Mouse (Mus musculus): ENCODE measurements around the gene Hpn.

Gene Hpn

DNA sequence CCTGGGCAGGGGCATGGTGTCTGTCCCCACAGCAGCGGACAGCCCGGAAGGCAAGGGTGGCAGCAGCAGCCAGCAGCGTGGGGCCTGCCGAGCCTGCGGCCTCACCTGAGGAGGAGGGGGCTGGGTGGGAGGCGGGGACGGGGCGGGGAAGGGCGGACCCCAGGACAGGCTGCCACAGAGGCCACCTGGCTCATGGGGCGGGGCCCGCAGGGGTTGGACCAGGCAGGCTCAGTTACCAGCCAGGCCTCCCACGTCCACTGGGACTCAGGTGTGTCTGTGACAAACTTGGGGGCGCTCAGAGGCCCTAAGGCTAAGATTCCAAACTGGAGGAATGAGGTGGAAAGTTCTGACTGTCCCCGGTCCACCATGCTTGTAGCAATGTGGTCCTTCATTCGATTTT lies at the start of gene Hpn:
Hpn (minus strand) TSS at position 109 of the 400 bp plus-strand sequence.
- Histone ChIP-seq H3K4me1 (replicated peaks; ENCODE audit: low read depth, low read length) (peaks cover 52% of the 10 kb centered on the region), H3K27me3 (ENCODE audit: insufficient read depth, low read length) (peaks cover 9% of the 10 kb centered on the region), H3K4me3 (replicated peaks; ENCODE audit: low read length) (peak within 1 kb of the TSS; percentile 79), H3K36me3 (ENCODE audit: insufficient read depth, low read length) (no peaks in the 10 kb centered on the region), H3K9me3 (ENCODE audit: low read length) (no peaks in the 10 kb centered on the region)
- no peak for TF ChIP-seq CTCF (conservative IDR thresholded peaks at IDR 0.05; ENCODE audit: low read length)
- no peak for TF ChIP-seq POU5F1 (IDR thresholded peaks at IDR 0.05; ENCODE audit: borderline replicate concordance, low read length)
- no peak for TF ChIP-seq NANOG (IDR thresholded peaks at IDR 0.05; ENCODE audit: borderline replicate concordance, low read length)

DNA sequence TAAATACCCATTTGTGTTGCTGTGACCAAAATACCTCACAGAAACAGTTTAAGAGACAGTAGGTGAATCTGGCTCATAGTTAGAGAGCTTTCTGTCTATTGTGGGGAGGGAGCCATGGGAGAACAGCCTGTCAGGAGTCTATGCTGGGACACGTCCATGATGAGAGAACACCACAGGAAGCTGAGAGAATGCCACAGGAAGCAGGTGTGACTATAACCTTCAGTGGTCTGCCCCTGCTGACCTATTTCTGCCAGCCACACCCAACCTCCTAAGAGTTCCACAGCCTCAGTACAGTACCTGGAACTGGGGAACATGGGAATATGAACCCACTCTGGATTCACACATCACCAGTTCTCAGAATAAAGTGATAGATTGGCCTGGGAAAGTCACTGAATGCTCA lies 49.7 kb upstream of the Hpn start:
- no peaks in the 10 kb centered on the region for H3K9me3 ChIP-seq (ENCODE audit: low read length)
- TF ChIP-seq CTCF (conservative IDR thresholded peaks at IDR 0.05; ENCODE audit: low read length) (no peak), NANOG (IDR thresholded peaks at IDR 0.05; ENCODE audit: borderline replicate concordance, low read length) (no peak), POU5F1 (IDR thresholded peaks at IDR 0.05; ENCODE audit: borderline replicate concordance, low read length) (no peak)

DNA sequence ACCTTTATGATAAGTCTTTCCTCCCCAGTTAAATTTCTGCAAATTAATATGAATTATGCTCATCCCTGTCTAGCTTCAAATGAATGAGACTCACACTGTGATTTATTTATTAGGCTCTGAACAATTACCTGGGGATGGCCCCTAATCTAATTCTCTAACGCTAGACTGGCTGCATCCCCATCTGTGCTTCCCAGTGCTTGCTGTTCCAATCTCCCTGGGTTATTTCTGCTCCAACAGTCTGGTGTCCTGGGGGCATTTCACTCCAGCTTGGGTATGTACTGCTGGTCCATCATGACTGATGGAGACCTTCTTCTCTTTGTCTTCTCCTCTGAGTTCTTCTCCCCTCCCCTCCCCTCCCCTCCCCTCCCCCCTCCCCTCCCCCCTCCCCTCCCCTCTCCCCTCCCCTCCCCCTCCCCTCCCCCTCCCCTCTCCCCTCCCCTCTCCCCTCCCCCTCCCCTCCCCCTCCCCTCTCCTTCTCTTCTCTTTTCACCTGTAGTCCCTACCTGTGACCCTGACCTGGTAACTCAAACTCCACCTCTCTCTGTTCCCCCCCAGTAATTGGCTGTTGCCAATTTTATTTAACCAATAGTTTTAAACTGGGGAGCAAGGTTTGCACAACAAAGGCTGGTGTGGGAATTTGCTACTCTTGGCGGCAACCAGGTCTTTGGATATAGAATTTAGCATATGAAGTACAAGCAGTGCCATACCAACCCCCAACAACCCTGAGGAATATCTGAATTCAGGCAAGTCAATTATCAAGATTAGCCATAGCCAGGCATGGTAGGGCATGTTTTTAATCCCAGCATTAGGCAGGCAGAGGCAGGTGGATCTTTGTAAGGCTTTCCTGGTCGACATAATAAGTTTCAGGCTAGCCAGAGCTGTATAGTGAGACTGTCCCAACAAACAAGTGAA lies 48.8 kb upstream of the Hpn start:
- Histone ChIP-seq H3K9me3 (ENCODE audit: low read length) (no peaks in the 10 kb centered on the region), H3K27me3 (ENCODE audit: insufficient read depth, low read length) (no peaks in the 10 kb centered on the region), H3K36me3 (ENCODE audit: insufficient read depth, low read length) (no peaks in the 10 kb centered on the region), H3K4me3 (replicated peaks; ENCODE audit: low read length) (no peak overlapping the region), H3K4me1 (replicated peaks; ENCODE audit: low read depth, low read length) (peaks cover 51% of the 10 kb centered on the region)
- TF ChIP-seq CTCF (conservative IDR thresholded peaks at IDR 0.05; ENCODE audit: low read length) = no peak
- no peak for TF ChIP-seq NANOG (IDR thresholded peaks at IDR 0.05; ENCODE audit: borderline replicate concordance, low read length)
- no peak for TF ChIP-seq POU5F1 (IDR thresholded peaks at IDR 0.05; ENCODE audit: borderline replicate concordance, low read length)

More for the DNA sequence above, 49.7 kb upstream of the Hpn start:
- Histone ChIP-seq H3K4me1 (replicated peaks; ENCODE audit: low read depth, low read length) (peaks cover 52% of the 10 kb centered on the region), H3K36me3 (ENCODE audit: insufficient read depth, low read length) (no peaks in the 10 kb centered on the region), H3K27me3 (ENCODE audit: insufficient read depth, low read length) (no peaks in the 10 kb centered on the region), H3K4me3 (replicated peaks; ENCODE audit: low read length) (no peak overlapping the region)

DNA sequence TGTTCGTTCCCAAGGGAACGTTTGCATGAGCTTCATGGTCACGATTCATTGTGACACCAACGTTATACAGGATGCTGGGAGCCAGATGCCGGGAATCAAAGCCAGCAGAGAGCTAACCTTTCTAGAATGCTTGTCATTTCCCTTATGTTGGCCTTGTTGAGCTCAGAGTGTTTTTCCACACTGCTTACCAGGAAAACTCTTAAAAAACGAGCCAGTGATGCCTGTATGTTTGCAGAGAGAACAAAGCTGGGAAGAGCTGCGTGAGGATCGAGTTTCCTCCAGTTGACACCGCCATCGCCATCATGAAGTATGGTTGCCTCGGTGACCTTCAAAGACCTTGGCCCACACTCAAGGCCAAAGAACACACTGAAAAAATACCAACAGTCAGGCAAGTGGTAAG lies 47.2 kb upstream of the Hpn start:
- no peaks in the 10 kb centered on the region for H3K27me3 ChIP-seq (ENCODE audit: insufficient read depth, low read length)
- no peak overlapping the region for H3K4me3 ChIP-seq (replicated peaks; ENCODE audit: low read length)
- peaks cover 42% of the 10 kb centered on the region for H3K4me1 ChIP-seq (replicated peaks; ENCODE audit: low read depth, low read length)
- H3K9me3 ChIP-seq (ENCODE audit: low read length) = no peaks in the 10 kb centered on the region
- TF ChIP-seq POU5F1 (IDR thresholded peaks at IDR 0.05; ENCODE audit: borderline replicate concordance, low read length) (no peak), NANOG (IDR thresholded peaks at IDR 0.05; ENCODE audit: borderline replicate concordance, low read length) (no peak), CTCF (conservative IDR thresholded peaks at IDR 0.05; ENCODE audit: low read length) (no peak)
- no peaks in the 10 kb centered on the region for H3K36me3 ChIP-seq (ENCODE audit: insufficient read depth, low read length)

DNA sequence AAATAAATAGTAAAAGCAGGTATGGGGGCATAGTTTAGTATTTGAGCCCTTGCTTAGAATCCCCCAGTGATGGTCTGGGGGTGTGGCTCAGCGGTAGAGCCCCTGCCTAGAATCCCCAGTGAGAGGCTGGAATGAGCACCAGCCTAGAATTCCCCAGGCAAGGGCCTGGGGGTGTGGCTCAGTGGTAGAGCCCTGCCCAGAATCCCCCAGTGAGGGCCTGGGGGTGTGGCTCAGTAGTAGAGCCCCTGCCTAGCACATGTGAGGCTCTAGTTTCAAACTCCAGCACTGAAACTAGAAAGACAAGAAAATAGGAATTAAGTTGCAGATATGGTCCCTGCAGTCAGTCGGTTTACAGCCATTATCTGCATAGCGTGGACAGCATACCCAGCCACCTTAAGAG lies 46.7 kb upstream of the Hpn start:
- Histone ChIP-seq H3K4me1 (replicated peaks; ENCODE audit: low read depth, low read length) (peaks cover 47% of the 10 kb centered on the region), H3K27me3 (ENCODE audit: insufficient read depth, low read length) (no peaks in the 10 kb centered on the region), H3K36me3 (ENCODE audit: insufficient read depth, low read length) (no peaks in the 10 kb centered on the region), H3K9me3 (ENCODE audit: low read length) (no peaks in the 10 kb centered on the region), H3K4me3 (replicated peaks; ENCODE audit: low read length) (no peak overlapping the region)
- no peak for TF ChIP-seq CTCF (conservative IDR thresholded peaks at IDR 0.05; ENCODE audit: low read length)
- TF ChIP-seq NANOG (IDR thresholded peaks at IDR 0.05; ENCODE audit: borderline replicate concordance, low read length) = no peak
- no peak for TF ChIP-seq POU5F1 (IDR thresholded peaks at IDR 0.05; ENCODE audit: borderline replicate concordance, low read length)

DNA sequence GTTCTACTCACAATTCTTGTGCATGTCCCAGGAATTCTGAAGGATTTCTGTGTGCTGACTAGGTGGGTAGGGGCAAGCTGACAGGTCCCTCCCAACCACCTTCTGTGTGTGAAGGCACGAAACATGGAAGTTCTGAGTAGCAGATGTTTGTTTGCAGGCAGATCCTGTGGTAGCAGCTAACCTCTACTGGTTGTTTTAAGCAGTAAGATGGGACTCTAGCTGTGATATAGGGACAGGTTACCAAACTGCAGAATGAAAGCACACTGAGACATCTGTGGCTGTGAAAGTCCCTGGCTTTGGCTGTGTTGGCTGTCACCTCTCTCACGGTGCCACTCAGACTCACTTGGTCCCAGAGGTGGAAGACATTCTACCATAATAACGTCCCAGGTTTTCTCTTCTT lies 46.2 kb upstream of the Hpn start:
- no peaks in the 10 kb centered on the region for H3K36me3 ChIP-seq (ENCODE audit: insufficient read depth, low read length)
- no peak for TF ChIP-seq NANOG (IDR thresholded peaks at IDR 0.05; ENCODE audit: borderline replicate concordance, low read length)
- TF ChIP-seq POU5F1 (IDR thresholded peaks at IDR 0.05; ENCODE audit: borderline replicate concordance, low read length) = no peak
- TF ChIP-seq CTCF (conservative IDR thresholded peaks at IDR 0.05; ENCODE audit: low read length) = no peak

DNA sequence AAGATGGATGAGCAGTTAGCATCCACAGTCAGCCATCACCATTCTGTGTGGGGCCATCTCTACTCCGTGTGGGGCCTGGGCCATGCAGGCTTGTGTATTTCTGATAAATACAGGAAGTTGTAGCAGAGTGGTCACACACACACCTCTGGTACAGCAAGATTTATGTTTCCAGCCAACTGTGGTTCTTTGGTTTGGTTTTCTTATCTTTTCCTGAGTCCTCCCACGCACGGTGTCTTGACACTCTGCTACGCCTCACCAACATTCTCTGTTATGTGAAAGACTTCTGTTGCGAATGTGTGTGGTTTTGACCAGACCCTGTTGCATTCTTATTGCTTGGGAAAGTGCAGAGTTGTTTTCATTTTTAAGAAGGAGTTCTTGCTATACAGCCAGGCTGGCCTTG lies 45.7 kb upstream of the Hpn start:
- Histone ChIP-seq H3K4me1 (replicated peaks; ENCODE audit: low read depth, low read length) (peaks cover 53% of the 10 kb centered on the region), H3K4me3 (replicated peaks; ENCODE audit: low read length) (no peak overlapping the region), H3K27me3 (ENCODE audit: insufficient read depth, low read length) (no peaks in the 10 kb centered on the region), H3K36me3 (ENCODE audit: insufficient read depth, low read length) (no peaks in the 10 kb centered on the region), H3K9me3 (ENCODE audit: low read length) (no peaks in the 10 kb centered on the region)
- no peak for TF ChIP-seq POU5F1 (IDR thresholded peaks at IDR 0.05; ENCODE audit: borderline replicate concordance, low read length)
- no peak for TF ChIP-seq NANOG (IDR thresholded peaks at IDR 0.05; ENCODE audit: borderline replicate concordance, low read length)
- TF ChIP-seq CTCF (conservative IDR thresholded peaks at IDR 0.05; ENCODE audit: low read length) = no peak

More for the DNA sequence above, 46.2 kb upstream of the Hpn start:
- Histone ChIP-seq H3K27me3 (ENCODE audit: insufficient read depth, low read length) (no peaks in the 10 kb centered on the region), H3K4me3 (replicated peaks; ENCODE audit: low read length) (no peak overlapping the region), H3K4me1 (replicated peaks; ENCODE audit: low read depth, low read length) (peaks cover 51% of the 10 kb centered on the region), H3K9me3 (ENCODE audit: low read length) (no peaks in the 10 kb centered on the region)

DNA sequence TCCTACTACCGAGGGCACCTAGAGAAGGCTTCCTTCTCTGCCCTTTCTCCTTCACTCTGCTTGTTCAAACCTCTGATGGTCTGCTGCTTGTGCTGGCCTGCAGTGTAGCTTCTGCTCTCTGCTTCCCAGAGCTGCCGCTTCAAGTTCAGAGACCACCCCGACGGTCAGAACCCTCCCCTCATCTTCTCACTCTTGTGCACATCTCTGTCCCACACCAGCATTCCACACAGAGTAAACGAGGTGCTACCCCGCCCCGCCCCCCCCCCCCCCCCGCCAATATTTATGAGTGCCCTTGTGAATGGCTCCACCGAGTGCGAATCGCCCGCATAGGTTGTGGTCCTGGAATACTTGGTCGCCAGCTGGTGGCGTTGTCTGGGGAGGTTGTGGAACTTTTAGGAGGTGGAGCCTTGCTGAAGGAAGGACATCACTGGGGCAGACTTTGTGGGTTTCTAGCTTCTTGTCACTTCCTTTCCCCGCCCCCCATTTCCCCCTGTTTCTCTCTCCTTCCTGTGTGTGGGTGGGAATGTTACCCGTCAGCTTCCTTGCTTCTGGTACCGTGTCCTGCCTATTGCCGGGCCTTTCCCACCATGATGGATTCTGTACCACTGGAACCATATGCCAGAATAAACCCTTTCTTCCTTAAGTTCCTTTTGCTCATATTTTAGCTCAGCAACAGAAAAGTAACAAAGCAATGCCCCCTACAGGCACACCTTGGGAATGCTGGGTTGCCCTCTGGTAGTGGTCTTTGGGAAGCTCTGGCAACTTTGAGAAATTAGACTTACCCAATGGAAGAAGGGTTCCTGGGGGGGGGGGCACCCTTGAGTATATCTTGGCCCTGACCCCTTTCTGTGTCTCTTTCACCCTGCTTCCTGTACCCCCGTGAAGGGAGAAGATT lies 41.2 kb upstream of the Hpn start:
- H3K27me3 ChIP-seq (ENCODE audit: insufficient read depth, low read length) = no peaks in the 10 kb centered on the region
- H3K36me3 ChIP-seq (ENCODE audit: insufficient read depth, low read length) = peaks cover 20% of the 10 kb centered on the region
- TF ChIP-seq CTCF (conservative IDR thresholded peaks at IDR 0.05; ENCODE audit: low read length) (peak; percentile 74), POU5F1 (IDR thresholded peaks at IDR 0.05; ENCODE audit: borderline replicate concordance, low read length) (no peak)
- no peaks in the 10 kb centered on the region for H3K9me3 ChIP-seq (ENCODE audit: low read length)
- H3K4me1 ChIP-seq (replicated peaks; ENCODE audit: low read depth, low read length) = peaks cover 60% of the 10 kb centered on the region
- H3K4me3 ChIP-seq (replicated peaks; ENCODE audit: low read length) = peak overlapping the region; percentile 74
